Mouse (Mus musculus) lung, embryonic 16.5 days (tissue): ENCODE data around the gene Gmds. TPM values are rescaled to one million over a fixed set of nuclear protein-coding genes. Genes with fewer than 3 reads are reported as not detected.

Experiments
- ATAC-seq: fragments of 200-750 bp; cut with Nextera tagmentation; 2 replicates; pipeline ENCODE4 v1.8.0; 2017; ENCODE audit warnings: low read depth, mild to moderate bottlenecking, moderate library complexity
- H3K27ac ChIP-seq: fragments of 300-500 bp; sonication (generic); 2 replicates; pipeline ENCODE4 v1.5.1; 2014; ENCODE audit warnings: mild to moderate bottlenecking, control low read depth, low read length
- H3K27me3 ChIP-seq: fragments of 300-500 bp; sonication (generic); 2 replicates; pipeline ENCODE4 v1.6.1; 2014; ENCODE audit warnings: low read depth, low read length, mixed read lengths; ENCODE audit not compliant: control insufficient read depth, insufficient read depth
- H3K36me3 ChIP-seq: fragments of 300-500 bp; sonication (generic); 2 replicates; pipeline ENCODE4 v1.6.1; 2014; ENCODE audit warnings: low read length; ENCODE audit not compliant: control insufficient read depth, insufficient read depth
- H3K4me1 ChIP-seq: fragments of 300-500 bp; sonication (generic); replicated peaks from 2 replicates; pipeline ENCODE4 v1.6.1; 2014; ENCODE audit warnings: low read length, mixed read lengths; ENCODE audit not compliant: control insufficient read depth, insufficient read depth
- H3K4me2 ChIP-seq: fragments of 300-500 bp; sonication (generic); 2 replicates; pipeline ENCODE4 v1.6.1; 2014; ENCODE audit warnings: low read depth, low read length, control low read depth
- H3K4me3 ChIP-seq: fragments of 300-500 bp; sonication (generic); 2 replicates; pipeline ENCODE4 v1.5.1; 2014; ENCODE audit warnings: mild to moderate bottlenecking, low read length, control low read depth
- H3K9ac ChIP-seq: fragments of 300-500 bp; sonication (generic); 2 replicates; pipeline ENCODE4 v1.6.1; 2014; ENCODE audit warnings: low read length, control low read depth
- H3K9me3 ChIP-seq: fragments of 300-500 bp; sonication (generic); 2 replicates; pipeline ENCODE4 v1.6.1; 2016; ENCODE audit warnings: low read length; ENCODE audit not compliant: control insufficient read depth
- WGBS: fragments of 180-500 bp; shearing (Covaris S2); extraction: QIAGEN DNeasy Blood & Tissue Kit; methylation state at CpG from one replicate; pipeline ENCODE4 v1.1.7; 2014; 5-methylcytosine and 5-hydroxymethylcytosine counted together
- polyA plus RNA-seq: library from polyadenylated mRNA; unstranded; fragments of >200 nt; fragmentation: Nextera tagmentation; extraction: Ambion mirVana; gene quantifications from 2 replicates; pipeline ENCODE4 v1.2.1, GENCODE M21; 2015

The Gmds gene
- polyA plus RNA-seq, 1 experiment from 2014 or later = 20.8 TPM

DNA sequence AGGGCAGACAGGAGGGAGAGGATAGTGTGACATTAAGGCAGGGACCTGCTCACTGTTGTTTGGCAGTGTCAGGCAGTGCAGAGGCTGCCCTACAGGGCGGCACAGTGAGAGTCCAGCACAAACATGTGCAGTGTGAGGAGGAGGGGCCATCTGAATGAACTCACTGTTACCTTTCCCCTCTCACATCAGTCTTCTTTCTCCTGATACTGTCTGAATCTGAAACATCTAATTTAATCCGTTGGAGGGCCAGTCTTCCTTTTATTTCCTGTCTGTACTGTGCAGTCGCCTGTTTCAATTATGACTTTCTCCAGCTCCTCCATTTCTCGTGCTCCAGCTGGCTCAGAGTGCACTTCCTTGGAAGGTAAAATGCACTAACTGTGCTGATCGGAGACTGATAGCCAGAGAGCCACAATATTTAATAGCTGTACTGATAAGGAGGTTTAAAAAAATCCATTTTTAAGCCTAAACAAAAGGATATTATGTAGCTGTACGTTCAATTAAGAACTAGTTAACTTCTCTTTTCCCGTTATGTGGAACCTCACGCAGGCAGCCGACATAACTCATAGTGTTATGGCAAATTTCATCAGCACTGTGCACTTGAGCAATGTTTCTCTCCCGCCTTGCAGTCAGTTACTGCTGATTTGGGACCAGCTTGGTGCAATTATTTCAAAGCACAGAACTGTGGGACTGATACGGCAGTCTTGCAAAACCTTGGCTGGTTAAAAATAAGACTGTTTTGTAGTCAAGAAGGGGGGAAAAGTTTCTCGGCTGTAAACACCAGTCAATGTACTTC, 345.9 kb downstream of the Gmds start:
- H3K36me3 ChIP-seq = no peaks in the 10 kb centered on the region
- WGBS = 26% methylated on average over 12 of the region's 12 CpGs
- H3K9me3 ChIP-seq = peaks cover 4% of the 10 kb centered on the region; the same call in 1 of the 2 replicates
- ATAC-seq = 0 out of 2 replicates have a peak, but pooled peaks have one; percentile 43
- H3K4me3 ChIP-seq = no peak overlapping the region
- peak overlapping the region; percentile 19; the same call in 1 of the 2 replicates for H3K4me2 ChIP-seq
- no peaks in the 10 kb centered on the region for H3K27me3 ChIP-seq
- no peak overlapping the region for H3K9ac ChIP-seq
- H3K27ac ChIP-seq = no peak overlapping the region
- no peaks in the 10 kb centered on the region for H3K4me1 ChIP-seq

DNA sequence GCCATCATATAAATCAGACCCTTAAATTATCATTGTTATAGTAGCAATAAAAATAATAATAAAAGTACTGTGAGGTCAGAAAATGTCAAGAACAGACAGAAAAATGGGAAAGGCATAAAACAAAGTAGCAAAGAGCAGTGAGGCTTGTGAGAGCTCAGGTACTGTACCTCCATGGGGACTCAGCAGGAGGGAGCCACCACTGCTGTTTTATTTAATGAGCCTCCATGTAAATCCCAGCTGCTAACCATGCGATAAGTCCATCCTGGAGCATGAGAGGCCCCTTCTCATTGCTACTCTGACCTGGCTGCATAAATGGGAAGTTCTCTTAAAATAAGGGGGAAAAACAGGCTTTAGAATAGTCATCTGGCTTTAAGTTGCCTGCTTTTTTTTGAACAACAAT, 357.3 kb downstream of the Gmds start:
- ATAC-seq = no peak
- no peaks in the 10 kb centered on the region for H3K36me3 ChIP-seq
- H3K4me1 ChIP-seq = no peaks in the 10 kb centered on the region
- H3K27ac ChIP-seq = no peak overlapping the region
- WGBS = 92% methylated on average over 1 of the region's 1 CpGs
- H3K27me3 ChIP-seq = no peaks in the 10 kb centered on the region
- no peak overlapping the region for H3K9ac ChIP-seq
- H3K9me3 ChIP-seq = no peaks in the 10 kb centered on the region
- no peak overlapping the region for H3K4me3 ChIP-seq
- H3K4me2 ChIP-seq = no peak overlapping the region

GRCm38 (mm10) chr13:31978126-31978525, 360.4 kb downstream of the Gmds start:
- Histone ChIP-seq H3K9me3 (no peaks in the 10 kb centered on the region), H3K27me3 (no peaks in the 10 kb centered on the region), H3K9ac (no peak overlapping the region), H3K36me3 (no peaks in the 10 kb centered on the region), H3K4me2 (no peak overlapping the region), H3K27ac (no peak overlapping the region), H3K4me1 (no peaks in the 10 kb centered on the region), H3K4me3 (no peak overlapping the region)
- ATAC-seq = no peak
- WGBS = 89% methylated on average over 7 of the region's 7 CpGs

GRCm38 (mm10) chr13:31974751-31975479, 363.6 kb downstream of the Gmds start:
- no peak overlapping the region for H3K9ac ChIP-seq
- ATAC-seq = no peak
- H3K4me1 ChIP-seq = no peaks in the 10 kb centered on the region
- no peak overlapping the region for H3K4me3 ChIP-seq
- H3K27ac ChIP-seq = no peak overlapping the region
- no peaks in the 10 kb centered on the region for H3K27me3 ChIP-seq
- no peaks in the 10 kb centered on the region for H3K36me3 ChIP-seq
- WGBS = 62% methylated on average over 3 of the region's 3 CpGs
- H3K9me3 ChIP-seq = no peaks in the 10 kb centered on the region
- H3K4me2 ChIP-seq = no peak overlapping the region

DNA sequence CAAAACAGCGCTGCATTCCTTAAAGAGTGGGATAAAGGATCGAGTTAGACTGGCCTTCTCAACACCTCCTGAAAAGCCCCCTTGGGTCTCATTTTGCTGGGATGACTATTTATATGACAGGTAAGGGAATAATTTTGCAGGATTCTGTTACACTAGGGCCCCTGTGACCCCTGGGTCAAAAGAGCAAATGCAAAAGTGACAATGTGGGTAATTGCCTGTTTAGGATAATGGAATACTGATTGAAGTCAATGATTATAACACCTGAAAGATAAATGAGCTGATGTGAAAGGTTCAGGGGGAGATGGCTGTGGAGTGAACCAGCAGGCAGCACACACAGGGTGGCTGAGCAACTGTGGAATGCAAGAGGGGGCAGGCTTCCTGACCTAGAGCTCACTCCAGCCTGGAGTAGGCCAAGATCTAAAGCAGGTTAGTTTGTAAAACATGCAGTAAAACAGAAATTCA, 367.5 kb downstream of the Gmds start:
- H3K4me2 ChIP-seq = no peak overlapping the region
- no peaks in the 10 kb centered on the region for H3K4me1 ChIP-seq
- H3K4me3 ChIP-seq = no peak overlapping the region
- no peaks in the 10 kb centered on the region for H3K27me3 ChIP-seq
- no peaks in the 10 kb centered on the region for H3K36me3 ChIP-seq
- ATAC-seq = no peak
- no peak overlapping the region for H3K9ac ChIP-seq
- H3K9me3 ChIP-seq = no peaks in the 10 kb centered on the region
- H3K27ac ChIP-seq = no peak overlapping the region
- WGBS = 65% methylated on average over 2 of the region's 2 CpGs

DNA sequence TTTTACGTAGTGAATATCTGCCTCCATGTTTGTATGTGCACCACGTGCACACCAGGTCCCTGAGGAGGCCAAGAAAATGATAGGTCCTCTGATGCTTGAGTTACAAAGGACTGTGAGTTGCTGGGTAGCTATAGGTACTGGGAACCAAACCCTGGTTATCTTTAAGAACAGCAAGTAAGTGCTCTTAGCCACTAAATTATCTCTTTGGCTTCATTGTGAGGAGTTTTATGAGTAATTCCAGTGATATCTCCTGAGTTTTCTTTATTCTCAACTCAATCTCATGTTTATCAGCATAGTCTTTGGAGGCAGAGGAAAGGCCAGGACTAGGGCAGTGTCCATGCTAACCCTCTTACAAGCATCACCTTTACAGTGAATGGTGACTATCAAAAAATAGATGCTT, 370.3 kb downstream of the Gmds start:
- Histone ChIP-seq H3K9ac (no peak overlapping the region), H3K4me1 (no peaks in the 10 kb centered on the region), H3K4me3 (no peak overlapping the region), H3K4me2 (no peak overlapping the region), H3K9me3 (no peaks in the 10 kb centered on the region), H3K27me3 (no peaks in the 10 kb centered on the region), H3K27ac (no peak overlapping the region), H3K36me3 (no peaks in the 10 kb centered on the region)
- no peak for ATAC-seq
- WGBS = 87% methylated on average over 2 of the region's 2 CpGs

- H3K36me3 ChIP-seq = no peaks in the 10 kb centered on the region
- 50% methylated on average over 3 of the region's 3 CpGs for WGBS
- no peaks in the 10 kb centered on the region for H3K9me3 ChIP-seq
- no peak overlapping the region for H3K4me2 ChIP-seq
- H3K27ac ChIP-seq = no peak overlapping the region
- ATAC-seq = no peak
- H3K4me3 ChIP-seq = no peak overlapping the region
- H3K9ac ChIP-seq = no peak overlapping the region
- no peaks in the 10 kb centered on the region for H3K27me3 ChIP-seq
- no peaks in the 10 kb centered on the region for H3K4me1 ChIP-seq
Observed at GRCm38 (mm10) chr13:31966931-31967532, 371.5 kb downstream of the Gmds start.

DNA sequence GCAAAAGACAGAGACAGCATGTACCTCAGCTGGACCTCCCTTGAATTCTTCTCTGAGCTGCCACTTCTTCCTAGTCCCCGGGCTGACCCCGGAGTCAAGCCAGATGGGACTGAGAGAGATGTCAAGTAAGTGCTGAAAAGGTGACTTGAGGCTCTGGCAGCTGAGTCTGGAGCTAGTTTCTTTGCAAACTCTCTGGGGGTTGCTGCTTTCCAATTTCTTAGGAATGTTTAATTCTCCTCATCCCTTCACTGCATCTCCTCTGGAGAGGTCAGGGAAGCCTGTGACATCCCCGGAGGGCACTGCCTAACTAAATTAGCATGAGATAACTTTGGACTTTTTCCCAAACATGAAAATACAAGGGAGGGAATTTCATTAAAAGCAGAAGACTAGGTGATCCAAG, 378.0 kb downstream of the Gmds start:
- Histone ChIP-seq H3K27me3 (peaks cover 3% of the 10 kb centered on the region; the same call in 1 of the 2 replicates), H3K9ac (no peak overlapping the region), H3K4me3 (no peak overlapping the region), H3K36me3 (no peaks in the 10 kb centered on the region), H3K27ac (no peak overlapping the region), H3K4me2 (no peak overlapping the region), H3K9me3 (no peaks in the 10 kb centered on the region), H3K4me1 (no peaks in the 10 kb centered on the region)
- ATAC-seq = no peak
- WGBS = 12% methylated on average over 3 of the region's 3 CpGs
